Mouse (Mus musculus) fibroblast of lung, adult 2 months (primary cell): ENCODE data around the gene Hapln3.

Source experiments
- DNase-seq: peaks from one replicate; pipeline ENCODE4 v3.0.0-alpha.2; 2011; ENCODE audit warnings: low read depth

Gene Hapln3

DNA sequence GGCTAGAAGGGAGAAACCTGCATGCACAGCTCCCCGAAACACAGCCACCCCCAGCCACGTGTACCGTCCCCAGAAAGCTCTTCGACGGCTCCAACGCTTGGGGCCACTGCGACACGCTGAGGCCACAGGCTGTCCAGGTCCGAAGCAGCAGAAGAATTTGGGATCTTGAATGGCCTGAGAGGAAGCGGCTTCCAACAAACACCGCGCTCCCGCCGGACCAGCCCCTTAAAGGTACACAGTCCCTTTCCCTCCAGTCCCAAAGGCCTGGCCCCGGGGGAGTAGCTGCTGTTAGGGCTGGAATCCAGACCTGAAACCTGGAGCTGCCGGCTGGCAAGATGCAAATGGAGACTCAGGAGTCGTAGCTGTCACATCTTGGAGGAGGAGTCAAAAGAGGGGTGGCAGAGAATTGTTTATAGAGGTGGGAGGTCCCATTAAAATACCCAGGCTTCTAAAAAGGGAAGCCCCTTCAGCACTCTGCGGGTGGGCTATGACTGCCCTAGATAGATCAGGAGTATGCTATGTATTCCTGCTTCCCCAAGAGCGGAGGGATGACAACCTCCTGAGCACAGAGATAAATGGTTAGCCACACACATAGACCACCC lies at the start of gene Hapln3:
Hapln3 (minus strand) TSS at position 176 of the 602 bp plus-strand sequence.
- no peak for DNase-seq

DNA sequence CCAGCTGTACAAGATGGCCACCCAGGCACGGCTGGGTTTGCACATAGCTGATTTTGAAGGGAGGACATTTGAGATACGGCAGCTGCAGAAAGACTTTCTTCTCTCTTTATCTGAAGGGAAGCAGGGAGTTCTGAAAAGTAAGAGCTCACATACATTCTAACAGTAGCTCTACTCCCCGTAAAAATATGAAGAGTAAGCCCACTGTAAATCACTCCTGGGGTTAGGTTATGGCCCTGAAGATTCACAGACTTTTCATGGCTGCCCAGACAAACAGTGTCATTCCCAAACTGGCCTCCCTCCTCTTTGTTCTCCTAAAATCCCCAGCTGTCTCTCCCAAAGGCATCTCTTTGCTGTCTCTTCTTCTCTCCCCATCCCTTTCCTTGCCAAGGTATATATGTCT lies 43.0 kb upstream of the Hapln3 start:
- no peak for DNase-seq

DNA sequence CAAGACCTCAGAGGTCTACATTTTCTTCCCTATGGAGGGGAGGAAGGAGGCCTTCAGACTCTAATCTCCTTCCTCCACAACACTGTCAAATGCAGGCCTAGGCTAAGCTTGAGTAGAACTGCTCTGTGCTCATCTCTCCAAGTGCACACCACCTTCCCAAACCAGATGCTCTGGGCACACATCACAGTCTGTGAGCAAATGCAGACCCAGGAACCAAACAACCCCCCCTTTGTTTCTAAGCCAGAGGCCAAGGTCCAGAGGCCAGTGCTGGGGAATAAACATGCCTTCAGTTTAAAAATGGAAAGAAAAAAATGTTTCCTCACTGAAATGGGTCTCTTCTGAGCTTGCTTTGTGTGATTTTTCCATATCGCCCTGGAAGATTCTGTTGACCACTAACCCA lies 41.0 kb upstream of the Hapln3 start:
- DNase-seq, result no peak

DNA sequence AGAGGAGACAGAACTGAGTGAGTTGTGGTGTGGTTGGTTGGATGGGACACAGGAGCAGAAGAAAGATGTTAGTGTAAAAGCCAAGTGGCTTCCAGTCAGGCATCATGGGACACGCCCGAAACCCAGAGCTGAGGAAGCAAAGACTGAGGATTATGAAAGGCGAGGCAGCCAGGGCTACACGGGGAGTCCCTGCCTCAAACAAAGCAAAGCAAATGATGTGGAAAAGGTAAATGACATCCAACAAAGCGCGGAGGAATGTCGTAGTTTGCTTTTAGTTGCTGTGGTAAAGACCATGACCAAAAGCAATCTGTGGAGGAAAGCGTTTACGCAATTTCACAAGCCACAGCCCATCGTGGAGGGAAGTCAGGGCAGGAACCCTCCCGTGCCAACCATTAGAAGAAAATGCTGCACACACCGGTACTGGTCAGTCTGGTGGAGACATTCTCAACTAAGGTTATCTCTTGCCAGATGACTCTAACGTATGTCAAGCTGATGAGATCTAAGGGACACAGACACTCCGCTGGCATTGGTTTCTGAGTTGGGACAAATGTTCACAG lies 36.3 kb upstream of the Hapln3 start:
- no peak for DNase-seq

DNA sequence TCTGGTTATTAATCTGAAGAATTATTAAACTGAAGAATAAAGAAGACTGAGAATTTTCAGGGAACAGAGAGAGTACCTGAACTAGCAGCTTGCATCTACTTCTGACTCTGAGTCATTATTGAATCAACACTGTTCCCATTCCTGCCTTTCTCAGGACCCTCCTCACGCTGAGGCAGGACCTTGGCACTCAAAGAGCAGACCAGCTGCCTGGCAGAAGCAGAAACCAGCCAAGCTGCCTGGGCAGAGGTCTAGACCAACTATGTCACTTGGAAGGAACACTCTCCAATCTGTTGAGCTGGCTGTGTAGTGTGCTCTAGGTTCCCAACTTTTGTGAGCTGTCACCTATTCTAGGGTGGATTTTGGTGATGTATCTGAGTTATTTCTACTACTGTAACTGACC lies 28.6 kb upstream of the Hapln3 start:
- DNase-seq, result no peak

DNA sequence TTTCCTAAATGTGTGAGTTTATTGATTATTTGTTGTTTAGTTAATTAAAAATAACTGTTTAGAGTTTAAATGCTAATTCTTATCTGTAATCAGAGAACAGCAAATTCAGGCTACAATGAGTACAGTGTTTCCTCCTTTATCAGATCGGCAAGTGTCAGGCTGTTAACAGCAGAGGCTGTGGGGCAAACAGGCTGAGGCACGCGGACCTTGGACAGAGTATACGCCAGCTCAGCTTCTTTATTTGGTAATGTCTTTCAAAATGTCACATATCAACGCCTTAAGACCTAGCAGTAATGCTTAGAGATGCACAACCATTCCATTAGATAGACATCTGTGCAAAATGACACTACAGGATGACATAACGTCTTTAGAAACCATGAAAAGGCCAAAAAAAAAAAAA lies 18.7 kb upstream of the Hapln3 start:
- DNase-seq, result no peak

DNA sequence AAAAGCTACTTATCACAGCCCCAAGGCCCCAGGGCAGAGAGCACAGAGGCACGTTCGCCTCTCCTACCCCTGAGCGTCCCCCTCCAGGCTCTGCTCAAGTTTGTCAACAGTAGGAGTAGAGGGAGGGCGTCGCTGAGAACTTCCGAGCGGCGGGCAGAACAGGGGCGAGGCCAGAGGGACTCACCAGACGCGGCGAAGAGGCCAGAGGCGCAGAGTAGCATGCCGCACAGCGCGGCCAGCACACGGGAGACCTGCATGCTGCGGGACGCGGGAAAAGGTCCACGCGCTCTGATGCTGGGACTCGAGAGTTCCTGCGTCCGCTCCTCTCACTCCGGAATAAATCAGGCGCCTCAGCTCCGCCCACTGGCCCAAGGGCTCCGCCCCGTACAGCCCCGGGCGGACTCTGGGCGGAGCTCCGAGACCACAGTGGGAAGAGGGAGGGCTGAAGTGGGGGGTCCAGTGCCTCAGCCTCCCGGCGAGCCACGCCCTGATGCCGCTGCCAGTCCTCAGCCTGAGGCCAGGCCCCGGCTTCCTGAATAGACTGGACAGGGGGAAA lies 18.0 kb upstream of the Hapln3 start, which contains the start of gene Mfge8:
Mfge8 (minus strand) TSS at position 350 of the 556 bp plus-strand sequence.
- peak; percentile 83 for DNase-seq

DNA sequence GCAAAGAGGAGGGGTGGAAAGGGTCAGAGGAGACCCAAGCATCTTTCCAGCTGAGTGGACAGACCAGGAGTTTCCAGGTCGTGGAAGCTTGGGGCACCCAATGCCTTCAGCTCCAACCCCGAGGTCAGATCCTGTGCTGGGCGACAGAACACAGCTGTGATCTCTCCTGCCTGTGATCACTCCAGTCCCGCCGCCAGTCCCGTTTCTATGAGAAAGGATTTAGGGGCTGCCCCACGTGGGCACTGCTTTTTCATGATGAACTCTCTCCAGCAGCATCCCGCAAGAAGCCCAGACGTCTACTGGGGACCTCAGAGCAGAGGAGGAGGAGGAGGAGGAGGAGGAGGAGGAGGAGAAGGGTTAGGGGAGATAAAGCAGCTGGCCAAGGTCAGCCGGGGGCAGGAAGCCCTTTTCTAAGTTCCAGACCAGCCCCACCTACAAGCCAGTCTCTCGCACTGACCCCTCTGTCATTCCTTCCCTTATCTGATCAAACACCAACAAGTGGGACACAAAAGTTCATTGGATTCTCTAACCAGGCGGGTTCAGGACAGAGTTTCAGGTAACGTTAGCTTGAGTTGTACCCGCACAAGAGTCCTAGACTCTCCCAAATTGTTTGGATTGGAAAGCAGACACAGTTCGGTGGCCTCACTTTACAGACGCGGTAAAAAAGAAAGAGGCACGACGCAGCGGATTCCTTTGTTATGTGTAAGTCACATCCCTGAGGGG lies 17.3 kb upstream of the Hapln3 start:
- DNase-seq, result no peak

DNA sequence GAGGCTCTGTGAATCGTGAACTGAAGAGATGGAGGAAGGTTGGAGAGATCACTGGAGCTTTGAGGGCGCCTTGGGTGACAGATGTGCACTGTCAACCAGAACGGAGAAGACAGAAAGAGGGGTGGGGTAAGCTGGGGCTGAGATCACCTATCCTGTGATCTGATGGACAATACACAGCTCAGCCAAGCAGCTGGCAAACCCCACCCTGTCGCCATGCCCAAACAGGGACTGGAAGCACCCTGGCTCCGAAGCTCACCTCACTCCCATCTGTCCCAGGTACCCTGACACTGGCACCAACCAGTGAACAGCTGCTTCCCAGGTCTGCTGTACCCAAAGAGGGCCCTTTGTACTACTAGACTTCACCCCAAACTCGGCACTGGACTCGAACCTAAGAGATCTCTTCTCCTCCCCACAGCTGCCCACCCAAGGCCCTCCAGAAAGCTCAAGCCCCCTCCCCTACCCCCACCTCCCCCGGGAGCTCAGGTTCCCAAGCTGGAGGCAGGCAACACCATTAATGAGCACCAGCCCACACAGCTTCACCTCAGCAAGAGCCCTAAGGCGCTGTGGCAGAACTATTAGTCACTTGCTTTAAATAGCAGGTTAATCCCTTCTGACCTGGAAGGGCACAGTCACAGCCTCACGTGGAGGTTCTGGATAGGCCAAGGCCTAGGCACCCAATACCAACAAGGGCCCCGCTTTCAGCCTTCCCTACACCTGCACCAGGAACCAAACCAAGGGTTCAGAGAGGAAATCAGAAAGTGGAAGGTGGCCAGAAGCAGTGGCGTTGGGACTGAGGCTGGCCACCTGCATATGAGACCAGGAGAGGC lies 16.4 kb upstream of the Hapln3 start:
- no peak for DNase-seq

DNA sequence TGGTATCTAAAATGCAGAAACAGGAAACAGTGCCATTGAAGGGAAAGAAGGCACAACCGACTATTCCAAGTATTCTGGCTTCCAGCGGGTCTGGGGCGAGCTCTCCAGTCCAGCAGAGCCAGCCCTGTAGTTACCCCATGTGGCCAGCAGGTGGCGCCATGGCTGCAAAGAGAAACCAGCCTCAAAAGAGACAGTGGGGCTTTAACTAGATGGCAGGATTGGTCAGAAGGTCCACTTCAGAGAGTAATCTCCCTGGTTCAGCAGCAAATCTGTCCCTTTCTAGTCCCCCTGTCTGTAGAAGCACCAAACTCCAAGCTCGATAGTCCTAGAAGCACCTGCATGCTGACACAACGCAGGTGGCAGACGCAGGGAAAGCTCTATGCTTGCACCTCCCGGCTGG lies 10.1 kb upstream of the Hapln3 start:
- DNase-seq, result no peak

DNA sequence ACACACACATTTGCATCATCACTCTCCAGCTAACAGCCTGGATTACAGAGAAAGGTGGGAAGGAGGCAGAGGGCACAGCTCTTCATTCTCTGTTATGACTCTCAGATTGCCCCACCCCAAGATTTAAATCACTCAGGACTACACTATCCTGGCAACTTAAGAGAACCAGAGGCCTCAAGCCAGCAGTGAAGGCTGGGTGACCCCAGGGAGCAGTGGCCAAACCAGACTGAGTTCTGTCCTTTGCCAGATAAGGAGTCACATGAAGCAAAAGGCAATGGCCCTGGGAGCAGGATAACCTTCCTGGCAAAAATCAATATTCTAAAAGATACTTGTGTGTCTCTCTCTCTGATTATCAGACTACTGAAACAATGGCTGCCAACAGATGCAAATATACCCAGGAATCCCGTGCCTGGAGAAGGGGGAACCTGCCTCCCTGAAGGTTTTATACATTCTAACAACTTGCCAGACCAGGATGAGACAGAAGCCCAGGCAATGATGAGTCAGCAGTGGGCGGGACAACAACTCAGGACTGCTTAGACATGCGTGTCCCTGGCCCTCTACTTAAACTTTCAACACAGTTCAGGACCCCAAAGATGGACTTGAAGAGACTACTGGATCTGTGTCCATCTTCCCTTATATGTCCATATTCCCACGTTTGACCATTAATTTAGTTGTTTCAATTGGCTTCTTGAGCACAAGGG lies 9.2 kb upstream of the Hapln3 start:
- no peak for DNase-seq

DNA sequence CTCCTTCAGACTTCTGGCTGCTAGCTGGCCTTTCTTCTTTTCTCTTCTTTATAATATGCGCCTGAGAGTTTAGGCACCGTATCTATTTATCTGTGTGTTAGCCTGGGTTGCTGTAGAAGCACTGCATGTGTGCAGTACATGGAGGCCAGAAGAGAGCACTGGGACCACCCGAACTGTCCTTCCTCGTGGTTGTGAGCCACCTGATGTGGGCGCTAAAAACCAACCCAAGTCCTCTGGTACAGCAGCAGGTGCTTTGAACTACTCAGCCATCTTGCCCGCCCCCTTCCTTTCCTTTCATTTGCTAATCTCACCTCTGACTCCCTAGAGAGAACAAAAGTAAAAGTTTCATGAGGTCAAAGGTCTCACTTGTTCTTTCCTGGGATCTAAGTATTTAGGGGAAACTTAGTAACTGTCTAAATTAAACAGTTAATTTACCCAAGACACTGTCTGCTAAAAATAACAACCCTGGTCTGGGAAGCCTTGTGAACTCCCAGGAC lies 8.6 kb upstream of the Hapln3 start:
- DNase-seq, result no peak

DNA sequence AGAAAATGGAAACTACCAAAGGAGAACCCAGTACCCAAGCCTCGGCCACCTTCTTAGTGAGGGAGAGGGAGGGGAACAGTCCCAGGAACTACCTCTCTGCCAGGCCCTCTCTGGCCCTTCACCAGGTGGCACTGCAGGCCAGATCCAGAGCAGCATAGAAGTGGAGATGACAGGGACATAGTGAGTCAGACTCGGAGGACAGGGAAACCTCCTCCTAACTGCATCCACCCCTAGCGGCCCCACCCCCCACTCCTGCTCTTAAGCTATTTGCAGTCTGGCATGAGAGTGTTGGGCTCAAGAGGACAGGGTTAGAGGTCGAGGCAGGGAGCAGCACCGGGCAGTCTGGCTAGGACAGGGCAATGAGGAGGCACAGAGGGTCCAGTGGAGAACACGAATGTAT lies 2.6 kb upstream of the Hapln3 start:
- no peak for DNase-seq

DNA sequence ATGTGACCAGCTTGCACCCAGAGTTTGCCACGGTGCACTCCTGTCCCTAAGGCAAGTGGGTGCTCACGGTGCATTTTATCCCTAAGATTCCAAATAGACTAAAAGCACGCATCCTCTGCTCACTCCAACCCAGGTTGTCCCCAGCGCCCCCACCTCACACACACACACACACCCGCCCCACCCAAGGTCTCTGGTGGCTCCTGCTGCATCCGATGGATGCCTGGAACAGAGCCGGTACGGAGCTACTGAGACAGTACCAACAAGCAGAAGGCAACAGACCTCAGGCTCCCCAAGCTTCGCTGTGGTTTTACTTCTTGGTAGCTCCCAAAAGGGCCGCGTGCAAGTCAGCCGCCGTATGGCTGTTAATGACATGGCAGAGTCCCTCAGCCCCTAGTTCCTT lies 433 bp downstream of the Hapln3 start:
- no peak for DNase-seq

DNA sequence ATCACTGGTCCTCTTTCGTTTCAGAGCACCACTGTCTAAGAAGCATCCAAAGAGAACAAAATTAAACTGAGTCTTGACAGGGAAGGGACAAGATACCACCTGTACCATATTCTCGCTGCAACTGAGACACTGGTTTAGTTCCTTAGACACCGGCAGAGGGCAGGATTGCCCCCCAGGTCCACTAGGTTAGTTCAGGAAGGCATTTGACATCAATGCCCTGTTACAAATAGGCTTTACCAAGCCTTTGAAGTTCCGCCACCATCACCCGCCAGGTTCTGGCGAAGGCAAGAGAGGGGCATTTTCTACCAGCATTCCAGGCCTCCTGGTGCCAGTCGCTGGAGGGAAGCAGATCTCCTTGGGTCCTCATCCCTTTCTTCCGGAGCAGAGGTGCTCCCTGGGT lies 935 bp downstream of the Hapln3 start:
- DNase-seq, result no peak

DNA sequence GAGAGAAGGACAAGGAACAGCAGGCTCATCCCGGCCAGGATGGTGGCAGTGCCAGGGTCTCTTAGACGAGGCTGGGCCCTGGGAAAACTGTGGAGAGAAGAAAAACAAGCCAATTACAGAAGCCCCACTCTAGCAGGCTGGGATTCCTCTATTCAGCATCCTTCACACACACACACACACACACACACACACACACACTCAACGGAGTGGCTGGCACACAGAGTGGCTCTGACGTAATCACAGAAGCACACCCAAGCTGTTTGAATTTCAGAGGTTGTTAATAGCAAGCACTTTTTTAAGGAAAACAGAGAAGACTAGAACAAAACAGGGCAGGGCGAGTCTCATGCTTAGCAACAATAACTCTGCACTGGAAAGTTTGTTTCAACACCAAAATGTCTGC lies 7.4 kb downstream of the Hapln3 start:
- no peak for DNase-seq

DNA sequence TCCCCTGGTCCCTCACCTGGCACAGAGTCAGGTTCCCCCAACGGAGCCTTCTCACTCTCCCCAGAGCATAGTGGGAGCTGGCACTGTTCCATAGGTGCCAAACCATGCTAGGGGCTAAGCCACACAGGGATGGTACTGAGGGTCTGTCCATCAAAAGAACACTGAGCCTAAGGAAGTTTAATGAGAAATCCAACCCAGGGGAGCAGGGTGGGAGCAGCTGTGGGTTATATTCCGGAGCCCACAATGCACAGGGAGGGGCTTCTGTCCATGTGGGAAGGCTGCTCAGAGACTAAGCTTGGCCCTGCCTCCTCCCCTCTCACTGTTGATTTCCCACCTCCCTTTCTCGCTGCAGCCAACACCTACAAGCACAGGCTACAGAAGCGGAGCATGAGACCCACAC lies 17.0 kb downstream of the Hapln3 start:
- no peak for DNase-seq

DNA sequence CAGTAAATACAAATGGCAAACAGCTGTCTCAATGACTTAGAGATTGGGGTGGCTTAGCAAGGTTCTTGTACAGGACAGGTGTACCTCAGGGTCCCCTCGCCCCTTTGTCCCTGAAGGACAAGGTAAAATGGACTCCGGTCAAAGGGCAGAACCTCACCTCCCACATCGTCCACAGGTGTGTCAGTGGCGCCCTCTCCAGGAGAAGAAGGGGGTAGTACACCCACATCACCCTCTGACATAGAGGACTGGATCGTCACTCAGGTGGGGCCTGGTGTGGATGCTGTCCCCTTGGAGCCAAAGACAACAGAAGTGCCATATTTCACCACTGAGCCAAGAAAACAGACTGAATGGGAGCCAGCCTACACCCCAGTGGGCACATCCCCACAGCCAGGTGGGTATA lies 34.3 kb downstream of the Hapln3 start:
- DNase-seq, result no peak

DNA sequence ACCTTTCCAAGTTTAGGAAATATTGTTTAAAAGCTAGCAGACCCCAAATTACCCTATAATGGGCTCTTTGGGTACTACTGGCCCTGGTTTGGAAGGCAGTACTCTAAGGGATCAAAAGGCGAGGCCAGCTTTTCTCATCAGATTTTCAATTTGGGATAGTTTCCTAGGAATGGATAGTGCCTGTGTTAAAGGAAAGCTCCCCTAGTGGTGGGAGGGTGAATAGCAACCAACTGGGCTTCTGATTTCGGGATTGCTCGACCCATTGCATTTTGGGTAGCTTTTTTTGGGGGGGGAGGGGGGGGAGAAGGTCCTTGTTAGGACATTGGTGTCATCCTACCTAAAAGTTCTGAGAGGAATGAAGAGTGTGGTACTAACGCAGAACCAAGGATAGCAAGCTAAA lies 41.7 kb downstream of the Hapln3 start:
- no peak for DNase-seq

DNA sequence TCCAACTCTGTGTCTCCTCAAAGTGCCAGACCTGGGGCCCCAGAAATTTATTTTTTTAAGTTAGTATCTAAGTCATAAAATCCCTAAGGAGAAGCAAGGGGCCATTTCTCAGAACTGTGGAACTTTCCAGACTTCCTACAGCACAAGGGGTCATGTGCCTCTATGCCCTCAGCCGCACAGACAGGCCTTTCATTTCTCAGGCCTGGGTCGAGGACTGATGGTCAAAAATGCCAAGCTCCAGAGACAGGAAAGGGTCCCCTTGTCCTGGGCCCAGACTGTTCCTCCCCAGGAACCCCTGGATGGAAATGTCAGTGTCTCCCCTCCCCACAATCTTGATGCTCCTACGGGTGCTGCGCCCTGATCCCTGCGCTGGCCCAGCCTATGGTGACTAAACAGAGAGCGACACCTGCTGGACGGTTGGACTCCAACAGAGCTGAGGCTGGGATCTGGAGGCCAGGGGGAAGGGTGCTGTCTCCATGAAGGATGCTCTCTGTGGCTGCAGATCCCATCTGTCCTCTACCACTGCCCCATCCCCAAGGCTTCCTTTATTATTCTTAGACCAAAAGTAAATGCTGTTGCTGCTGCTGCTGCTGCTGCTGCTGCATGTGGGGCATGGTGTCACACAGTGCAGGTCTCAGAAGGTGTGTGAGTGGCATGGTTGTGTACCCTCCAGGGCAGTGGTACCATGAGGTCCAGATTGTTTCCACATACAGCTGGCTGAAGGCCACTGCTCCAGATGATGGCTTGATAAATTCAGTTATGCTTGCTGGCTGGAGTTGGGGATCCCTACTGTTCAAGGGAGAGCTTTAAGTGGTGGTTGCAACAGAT lies 50.0 kb downstream of the Hapln3 start:
- DNase-seq, result peak; percentile 32

DNA sequence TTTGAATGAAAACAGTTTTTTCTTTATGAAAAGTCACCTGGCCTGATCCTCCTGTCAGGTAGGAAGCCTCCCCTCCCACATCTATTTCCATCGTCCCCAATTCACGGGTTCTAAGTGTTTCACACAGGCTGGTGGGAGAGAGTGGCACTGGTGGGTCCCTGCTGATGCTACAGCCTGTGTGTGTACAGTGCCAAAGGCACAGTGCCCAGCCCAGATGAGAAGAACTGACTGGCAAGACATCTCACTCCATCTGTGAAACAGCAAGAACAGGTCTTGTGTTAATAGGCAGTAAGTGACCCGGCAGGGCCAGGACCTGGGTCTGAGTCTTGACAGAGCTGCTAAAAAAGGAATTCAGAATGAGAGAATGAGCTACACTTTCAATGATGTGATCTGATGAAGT lies 51.6 kb downstream of the Hapln3 start:
- DNase-seq, result no peak
